Mouse (Mus musculus) cerebellum, adult 9-11 months (tissue): ENCODE measurements around the gene Rpain.
A peak's percentile ranks its signal among the peaks of the same experiment; 100 is the strongest.

Experiments used
- DNase-seq: peaks from one replicate; pipeline ENCODE4 v3.0.0; 2022

The Rpain gene

DNA sequence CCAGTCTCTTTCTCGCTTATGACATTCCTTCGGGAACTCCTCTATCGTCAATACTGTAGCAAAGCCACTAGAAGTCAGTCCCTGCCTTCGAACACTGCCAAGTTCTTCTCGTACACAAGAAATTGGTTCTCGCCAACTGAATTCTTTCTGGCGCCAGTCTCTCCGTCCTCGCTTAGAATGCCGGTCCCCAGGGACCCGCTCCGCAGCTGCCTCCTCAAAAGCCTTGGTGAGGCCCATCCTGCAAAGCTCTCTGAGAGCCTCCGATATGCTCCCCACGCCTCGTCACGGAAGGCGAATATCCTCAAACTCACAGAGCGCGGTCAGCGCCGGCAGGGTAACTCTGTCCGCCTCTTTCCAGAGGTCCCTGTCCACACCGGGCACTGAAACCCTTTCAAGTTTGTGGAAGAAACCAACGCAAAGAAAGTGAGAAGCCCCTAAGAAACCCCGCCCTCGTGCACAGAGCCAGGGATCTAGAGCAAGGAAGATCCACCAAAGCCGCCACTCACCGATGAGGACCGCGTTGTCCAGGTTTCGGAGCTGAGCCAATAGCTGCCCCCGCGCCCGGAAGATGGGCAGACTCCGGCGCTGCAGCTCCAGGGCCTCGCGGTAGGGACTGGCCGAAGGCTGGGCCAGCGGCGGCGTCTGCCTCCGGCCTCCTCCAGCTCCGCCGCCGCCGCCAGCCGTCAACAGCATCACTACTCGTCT lies 33.8 kb downstream of the Rpain start:
- no peak for DNase-seq

DNA sequence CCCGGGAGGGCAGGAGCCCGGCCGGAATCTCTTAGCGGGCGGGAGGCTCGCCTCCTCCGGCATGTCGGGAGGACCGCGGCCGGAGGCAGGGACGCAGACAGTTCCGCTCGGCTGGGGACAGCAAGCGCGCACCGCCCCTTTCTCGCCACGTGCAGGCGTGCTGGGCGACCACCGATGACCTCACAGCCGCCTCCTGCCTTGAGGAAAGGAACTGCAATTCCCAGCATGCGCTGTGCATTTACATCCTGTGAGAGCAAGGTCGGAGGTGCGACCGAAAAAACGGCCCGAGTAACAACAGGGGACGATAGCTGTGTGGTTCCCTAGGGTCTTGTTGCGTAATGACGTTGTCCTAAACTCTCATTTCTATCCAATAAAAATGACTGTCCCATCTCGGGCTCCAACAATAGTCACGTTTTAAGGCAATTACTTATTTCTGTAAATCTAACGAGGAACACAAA lies 34.3 kb downstream of the Rpain start, which contains the start of gene Dhx33:
Gene Dhx33, minus strand, starts transcription at position 122 of the 458 bp plus-strand sequence.
- peak; percentile 98 for DNase-seq

DNA sequence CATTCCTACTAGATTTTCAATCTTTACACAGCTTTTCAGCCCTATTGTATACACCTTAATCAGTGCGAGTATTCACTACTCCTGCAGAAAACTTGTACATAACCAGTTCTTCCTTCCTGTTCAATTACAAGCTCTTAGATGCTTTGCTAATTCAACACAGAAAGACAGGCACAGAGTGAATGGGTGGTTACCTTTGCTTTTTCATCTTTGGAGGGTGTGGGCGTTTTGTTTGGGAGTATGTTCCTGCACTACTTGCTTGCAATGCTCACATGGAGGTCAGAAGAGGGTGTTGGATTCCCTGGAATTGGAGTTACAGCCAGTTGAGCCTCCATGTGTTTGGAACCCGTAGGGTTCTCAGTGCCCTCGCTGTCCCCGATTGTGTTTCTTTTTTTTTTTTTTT lies 35.0 kb downstream of the Rpain start:
- no peak for DNase-seq

- no peak for DNase-seq
These were observed 37.0 kb downstream of the Rpain start for GRCm38 (mm10) chr11:71007026-71007425.

- DNase-seq = no peak
These were observed 37.8 kb downstream of the Rpain start for GRCm38 (mm10) chr11:71007831-71008230.

- no peak for DNase-seq
These were observed 38.3 kb downstream of the Rpain start for GRCm38 (mm10) chr11:71008321-71008720.

DNA sequence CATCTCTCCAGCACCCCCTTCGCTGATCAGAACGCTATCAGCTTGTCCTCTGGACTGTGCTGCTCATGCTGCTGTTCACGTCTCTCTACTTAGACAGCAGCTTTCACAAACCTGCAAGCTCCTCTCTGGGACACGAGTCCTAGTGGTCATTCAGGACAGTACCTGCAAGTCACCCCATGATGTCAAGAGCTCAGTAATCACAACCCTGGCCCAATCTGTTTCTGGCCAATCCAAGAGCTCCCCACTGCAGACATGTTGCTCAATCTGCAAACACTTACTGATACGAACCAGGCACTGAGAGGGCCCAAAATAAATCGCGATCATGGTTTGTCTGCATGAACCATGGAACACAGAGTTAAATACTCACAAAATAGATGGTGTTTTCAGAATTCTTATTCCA lies 42.7 kb downstream of the Rpain start:
- DNase-seq = no peak

DNA sequence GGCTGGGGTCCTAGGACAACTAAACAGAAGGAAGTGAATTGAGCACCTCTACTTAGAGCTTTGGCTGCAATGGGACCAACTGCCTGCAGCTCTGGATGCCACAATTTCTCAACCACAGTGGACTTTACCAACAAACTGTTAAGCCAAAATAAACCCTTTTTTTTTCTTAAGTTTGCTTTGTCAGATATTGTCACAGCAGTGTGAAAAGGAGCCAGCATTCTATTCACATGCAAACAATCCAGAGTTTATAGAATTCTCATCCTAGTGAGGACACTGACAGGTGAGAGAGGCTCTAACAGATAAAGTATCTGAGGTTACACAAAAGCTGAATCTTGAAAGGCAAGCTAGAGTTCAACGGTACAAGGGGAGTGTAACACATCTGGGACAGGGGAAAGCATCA lies 47.0 kb downstream of the Rpain start:
- no peak for DNase-seq

DNA sequence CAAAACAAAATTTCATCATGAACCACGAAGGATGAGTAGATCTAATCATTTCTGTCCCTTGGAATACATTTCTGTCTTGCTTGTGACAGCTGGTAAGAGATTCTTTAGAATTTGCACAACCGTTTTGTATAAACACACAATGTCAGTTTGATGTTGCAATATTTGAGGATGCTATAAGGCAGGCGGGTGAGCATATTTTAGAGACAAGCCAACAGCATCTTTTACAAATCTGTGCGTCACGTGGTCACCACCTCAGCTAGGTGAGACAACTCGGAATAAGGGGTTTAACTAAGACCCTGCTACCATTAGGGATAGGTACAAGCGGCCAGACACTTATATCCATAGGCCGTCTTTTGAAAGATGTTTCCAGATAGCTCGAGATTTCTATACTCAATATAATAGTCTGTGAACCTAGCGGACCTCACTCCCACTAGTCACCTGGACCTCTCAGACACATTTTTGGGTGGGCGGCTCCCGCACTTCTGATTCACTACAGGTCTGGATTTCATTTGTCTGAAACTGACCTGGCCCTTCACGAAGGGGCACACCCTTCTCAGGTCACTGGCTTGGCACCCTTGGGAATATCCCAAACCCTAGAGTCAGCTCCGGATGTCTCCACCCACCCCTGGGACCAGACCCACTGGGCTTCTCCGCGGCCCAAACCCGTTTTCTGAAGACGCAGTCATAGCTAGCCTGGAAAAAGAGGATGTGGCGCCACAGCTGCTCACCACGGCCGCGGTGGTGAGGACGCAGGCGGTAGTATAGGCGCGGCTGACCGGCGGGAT lies 48.6 kb downstream of the Rpain start:
- DNase-seq = peak; percentile 16

DNA sequence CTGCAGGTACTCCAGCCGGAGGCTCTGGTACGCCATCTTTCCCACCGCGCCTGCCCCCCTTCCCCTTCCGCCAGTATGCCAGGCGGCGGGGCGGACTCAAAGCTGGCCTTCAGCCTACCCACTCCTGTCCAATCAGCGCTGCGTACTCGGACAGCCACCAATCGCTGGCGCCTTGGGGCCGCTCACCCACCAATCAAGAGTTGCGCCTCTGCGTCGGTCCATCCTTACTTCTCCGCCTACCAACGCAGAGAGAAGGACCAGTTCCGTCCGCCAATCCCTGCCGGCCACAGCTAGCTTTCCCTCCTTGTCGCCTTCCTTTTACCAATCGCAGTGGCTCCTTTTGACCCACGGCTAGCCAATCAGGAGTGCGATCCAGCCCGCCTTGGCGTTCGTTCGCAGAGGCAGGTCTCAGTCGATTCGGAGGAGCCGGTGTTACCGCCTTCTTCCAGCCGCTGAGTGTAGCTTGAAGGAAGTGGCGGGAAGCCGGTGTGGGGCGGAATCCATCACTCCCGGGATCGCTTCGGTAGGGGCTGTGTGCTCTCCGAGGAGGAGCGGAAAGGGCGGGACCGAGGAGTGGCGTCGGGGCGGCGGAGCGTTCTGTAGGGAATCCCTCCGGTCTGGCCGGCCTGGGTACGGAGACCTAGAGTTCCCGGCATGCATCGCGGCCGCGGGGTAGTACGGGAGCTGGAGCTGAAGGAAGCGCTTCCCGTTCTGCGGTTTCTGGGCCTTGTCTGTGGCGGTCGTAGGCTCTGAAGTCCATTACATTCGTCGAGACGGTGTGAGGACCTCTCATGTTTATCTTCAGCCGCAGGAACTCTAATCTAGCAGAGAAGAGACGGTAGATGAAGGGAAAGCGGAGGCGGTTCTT lies 49.4 kb downstream of the Rpain start, which contains the start of the genes Mis12 and Derl2:
Gene Mis12, plus strand, starts transcription at position 411 of the 868 bp plus-strand sequence.
Gene Derl2, minus strand, starts transcription at position 641 of the 868 bp plus-strand sequence.
- peak; percentile 100 for DNase-seq
